In genomic region chr4:119668185-119668584, GRCm38 (mm10) we compare ENCODE assay signal across 34 mouse cellular contexts. TPM values are rescaled to one million over a fixed set of nuclear protein-coding genes. Genes with fewer than 3 reads are reported as not detected.
"Had no signal": no experiment of that assay in that cellular context is flagged by ENCODE, and none has a peak within 500 bp of the region (broad histone marks: within the 10 kb centered on the region; RNA-seq: fewer than 3 reads in every experiment).

No protein-coding gene starts in this region.

- H3K4me3 ChIP-seq: heart, embryonic 10.5 days; heart, embryonic 12.5 days; hindbrain, embryonic 13.5 days; kidney, embryonic 15.5 days; limb, embryonic 13.5 days; limb, embryonic 15.5 days had no signal

- ATAC-seq: forebrain, postnatal 0 days; hindbrain, postnatal 0 days had no signal

- H3K9me3 ChIP-seq: heart, embryonic 10.5 days; heart, embryonic 12.5 days; hindbrain, embryonic 13.5 days; kidney, embryonic 15.5 days; limb, embryonic 13.5 days; limb, embryonic 15.5 days had no signal

- DNase-seq: gastrocnemius, postnatal 14 days; gastrocnemius, postnatal 36 days; heart, adult 18-20 months; heart, postnatal 14 days; heart, postnatal 36 days; kidney, adult 11 months; kidney, postnatal 14 days; kidney, postnatal 36 days; layer of hippocampus, adult 9-11 months; layer of hippocampus, postnatal 36 days; left cerebral cortex, postnatal 4 days had no signal

- H3K36me3 ChIP-seq: heart, embryonic 10.5 days; heart, embryonic 12.5 days; hindbrain, embryonic 13.5 days; kidney, embryonic 15.5 days; limb, embryonic 13.5 days; limb, embryonic 15.5 days had no signal

- H3K4me1 ChIP-seq: limb, embryonic 13.5 days had no signal

- H3K27me3 ChIP-seq: heart, embryonic 12.5 days; kidney, embryonic 15.5 days; limb, embryonic 13.5 days; limb, embryonic 15.5 days had no signal

RNA-seq across cellular contexts. Expression of gene Guca2b, which starts 9.4 kb away (rescaled TPM):
- total RNA-seq: forebrain, postnatal 0 days; gastrocnemius, adult 18-20 months; gastrocnemius, adult 8-10 months; gastrocnemius, postnatal 14 days; gastrocnemius, postnatal 36 days; heart, postnatal 14 days; hematopoietic stem cell, adult 5-6 weeks; hindbrain, postnatal 0 days; layer of hippocampus, adult 18-20 months; layer of hippocampus, adult 8-10 months; layer of hippocampus, postnatal 14 days; layer of hippocampus, postnatal 36 days; left cerebral cortex, adult 18-20 months; left cerebral cortex, adult 8-10 months; left cerebral cortex, postnatal 10 days; left cerebral cortex, postnatal 25 days; left cerebral cortex, postnatal 4 days; liver, adult 2 months had no signal
- polyA plus RNA-seq: forebrain, postnatal 0 days; heart, embryonic 10.5 days; heart, embryonic 12.5 days; heart, embryonic 14.5 days; hindbrain, embryonic 11.5 days; hindbrain, embryonic 13.5 days; hindbrain, postnatal 0 days; limb, embryonic 11.5 days; limb, embryonic 13.5 days; limb, embryonic 15.5 days; liver, adult 2 months had no signal

RNA-seq across cellular contexts. Expression of gene Guca2a, which starts 30.7 kb away (rescaled TPM):
- total RNA-seq: forebrain, postnatal 0 days; gastrocnemius, adult 18-20 months; gastrocnemius, adult 8-10 months; gastrocnemius, postnatal 14 days; gastrocnemius, postnatal 36 days; heart, adult 18-20 months; heart, adult 8-10 months; heart, postnatal 14 days; heart, postnatal 36 days; hematopoietic stem cell, adult 5-6 weeks; hindbrain, postnatal 0 days; layer of hippocampus, adult 18-20 months; layer of hippocampus, adult 8-10 months; layer of hippocampus, postnatal 14 days; layer of hippocampus, postnatal 36 days; left cerebral cortex, adult 18-20 months; left cerebral cortex, postnatal 10 days; left cerebral cortex, postnatal 25 days; left cerebral cortex, postnatal 4 days; liver, adult 2 months had no signal
- polyA plus RNA-seq: forebrain, postnatal 0 days; heart, embryonic 10.5 days; heart, embryonic 12.5 days; heart, embryonic 14.5 days; hindbrain, embryonic 11.5 days; hindbrain, embryonic 13.5 days; hindbrain, postnatal 0 days; limb, embryonic 11.5 days; limb, embryonic 13.5 days; limb, embryonic 15.5 days had no signal
